Mouse (Mus musculus) limb, embryonic 15.5 days (tissue): ENCODE measurements around the gene Sh2d3c. TPM values are rescaled to one million over a fixed set of nuclear protein-coding genes. Genes with fewer than 3 reads are reported as not detected.
A peak's percentile ranks its signal among the peaks of the same experiment; 100 is the strongest.

Source experiments
- ATAC-seq: fragments of 200-750 bp; cut with Nextera tagmentation; 2 replicates; pipeline ENCODE4 v1.8.0; 2017; ENCODE audit warnings: low read depth, moderate TSS enrichment; ENCODE audit not compliant: insufficient number of reproducible peaks, low FRiP score, low TSS enrichment
- H3K27ac ChIP-seq: fragments of 300-500 bp; sonication (generic); 2 replicates; pipeline ENCODE4 v1.5.1; 2015; ENCODE audit warnings: moderate library complexity, mild to moderate bottlenecking, inconsistent platforms
- H3K27me3 ChIP-seq: fragments of 300-500 bp; sonication (generic); 2 replicates; pipeline ENCODE4 v1.6.1; 2015; ENCODE audit warnings: inconsistent platforms
- H3K36me3 ChIP-seq: fragments of 300-500 bp; sonication (generic); 2 replicates; pipeline ENCODE4 v1.6.1; 2015; ENCODE audit warnings: inconsistent platforms
- H3K4me1 ChIP-seq: fragments of 300-500 bp; sonication (generic); 2 replicates; pipeline ENCODE4 v1.6.1; 2015; ENCODE audit warnings: inconsistent platforms
- H3K4me2 ChIP-seq: fragments of 300-500 bp; sonication (generic); 2 replicates; pipeline ENCODE4 v1.6.1; 2015; ENCODE audit warnings: mild to moderate bottlenecking, inconsistent platforms
- H3K4me3 ChIP-seq: fragments of 300-500 bp; sonication (generic); 2 replicates; pipeline ENCODE4 v1.5.1; 2015; ENCODE audit warnings: mild to moderate bottlenecking, inconsistent platforms
- H3K9ac ChIP-seq: fragments of 300-500 bp; sonication (generic); 2 replicates; pipeline ENCODE4 v1.6.1; 2015; ENCODE audit warnings: inconsistent platforms
- H3K9me3 ChIP-seq: fragments of 300-500 bp; sonication (generic); 2 replicates; pipeline ENCODE4 v1.6.1; 2016; ENCODE audit warnings: inconsistent platforms
- WGBS: fragments of 180-500 bp; shearing (Covaris S2); methylation state at CpG from one replicate; pipeline ENCODE4 v1.1.7; 2015; 5-methylcytosine and 5-hydroxymethylcytosine counted together
- polyA plus RNA-seq: library from polyadenylated mRNA; unstranded; fragments of >200 nt; fragmentation: Nextera tagmentation; extraction: Ambion mirVana; gene quantifications from 2 replicates; pipeline ENCODE4 v1.2.1, GENCODE M21; 2015

The Sh2d3c gene
- polyA plus RNA-seq, 1 experiment from 2014 or later = 23.0 TPM

DNA sequence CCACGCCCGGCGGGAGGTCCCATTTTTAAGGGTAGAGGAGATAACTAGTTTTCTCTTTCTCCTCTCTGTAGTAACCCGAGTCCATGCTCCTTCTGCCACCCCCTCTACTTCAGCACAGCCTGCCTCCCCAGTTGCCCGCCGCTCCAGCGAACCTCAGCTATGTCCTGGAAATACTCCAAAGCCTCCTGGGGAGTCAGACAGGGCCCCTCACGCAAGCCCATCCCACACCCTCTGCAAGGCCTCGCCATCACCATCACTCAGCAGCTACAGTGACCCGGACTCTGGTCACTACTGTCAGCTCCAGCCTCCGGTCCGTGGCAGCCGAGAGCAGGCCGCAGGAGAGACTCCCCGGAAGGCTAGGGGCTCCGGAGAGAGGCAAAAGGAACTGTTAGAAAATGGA lies 28.2 kb downstream of the Sh2d3c start:
- 88% methylated on average over 16 of the region's 16 CpGs for WGBS
- Histone ChIP-seq H3K4me3 (no peak overlapping the region), H3K9me3 (no peaks in the 10 kb centered on the region), H3K9ac (no peak overlapping the region), H3K36me3 (peaks cover 40% of the 10 kb centered on the region), H3K27ac (no peak overlapping the region), H3K4me1 (peaks cover 12% of the 10 kb centered on the region; the same call in 1 of the 2 replicates), H3K27me3 (0 out of 2 replicates have a peak, but pooled peaks cover 3% of the 10 kb centered on the region), H3K4me2 (no peak overlapping the region)
- no peak for ATAC-seq

DNA sequence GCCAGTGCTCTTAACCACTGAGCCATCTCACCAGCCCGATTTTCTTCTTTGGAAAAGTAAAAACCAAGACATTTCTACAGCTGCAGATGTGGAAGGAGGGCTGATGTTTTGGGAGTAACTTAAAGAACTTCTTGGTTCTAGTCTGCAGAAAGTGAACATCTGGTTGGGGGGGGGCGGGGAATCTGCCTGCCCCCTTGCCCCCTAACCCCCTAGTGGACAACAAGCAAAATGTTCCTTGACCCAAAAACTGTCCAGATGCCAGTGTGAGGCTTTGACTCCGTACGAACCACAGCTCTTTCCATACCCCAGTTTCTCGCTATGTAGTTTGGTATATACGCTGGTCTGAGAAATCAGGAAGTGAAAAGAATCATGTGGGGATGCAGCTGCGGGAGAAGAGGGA lies 29.3 kb downstream of the Sh2d3c start:
- Histone ChIP-seq H3K9ac (no peak overlapping the region), H3K36me3 (peaks cover 44% of the 10 kb centered on the region), H3K4me1 (peaks cover 12% of the 10 kb centered on the region; the same call in 1 of the 2 replicates), H3K27ac (no peak overlapping the region), H3K9me3 (no peaks in the 10 kb centered on the region), H3K4me3 (no peak overlapping the region), H3K4me2 (no peak overlapping the region), H3K27me3 (0 out of 2 replicates have a peak, but pooled peaks cover 3% of the 10 kb centered on the region)
- WGBS = 77% methylated on average over 7 of the region's 7 CpGs
- ATAC-seq = no peak

DNA sequence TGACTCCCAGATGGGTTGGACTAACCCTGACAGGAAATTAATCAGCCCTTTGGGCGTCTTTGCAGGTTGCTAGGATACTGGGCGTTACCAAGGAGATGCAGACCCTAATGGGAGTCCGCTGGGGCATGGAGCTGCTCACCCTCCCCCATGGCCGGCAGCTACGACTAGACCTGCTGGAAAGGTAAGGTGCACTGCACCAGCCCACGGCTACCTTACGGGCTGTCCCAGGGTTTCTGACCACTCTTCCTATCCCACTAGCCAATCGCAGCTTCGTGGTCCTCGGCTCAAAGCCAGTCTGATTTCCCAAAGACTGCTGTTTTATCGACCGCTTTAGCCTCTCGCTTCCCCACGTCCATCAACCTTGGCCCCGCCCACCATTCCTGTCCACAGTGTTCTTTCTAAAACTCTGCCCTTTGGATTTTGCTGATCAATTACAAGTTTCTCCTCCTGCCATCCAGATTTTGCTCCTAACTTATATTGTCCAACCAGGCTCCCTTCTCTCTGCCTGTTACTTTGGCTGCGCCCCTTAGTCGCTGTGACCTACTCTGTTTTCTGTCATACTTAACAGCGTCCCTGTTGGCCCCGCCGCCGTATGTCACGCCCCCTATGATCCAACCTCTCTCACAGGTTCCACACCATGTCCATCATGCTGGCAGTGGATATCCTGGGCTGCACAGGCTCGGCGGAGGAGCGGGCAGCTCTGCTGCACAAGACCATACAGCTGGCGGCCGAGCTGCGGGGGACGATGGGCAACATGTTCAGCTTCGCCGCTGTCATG lies 30.2 kb downstream of the Sh2d3c start:
- Histone ChIP-seq H3K27ac (no peak overlapping the region), H3K9ac (no peak overlapping the region), H3K9me3 (no peaks in the 10 kb centered on the region), H3K36me3 (peaks cover 38% of the 10 kb centered on the region), H3K4me2 (peak overlapping the region; percentile 58), H3K4me1 (peaks cover 12% of the 10 kb centered on the region; the same call in 1 of the 2 replicates), H3K27me3 (0 out of 2 replicates have a peak, but pooled peaks cover under 1% of the 10 kb centered on the region), H3K4me3 (peak overlapping the region; percentile 35)
- peak; percentile 62; the same call in 1 of the 2 replicates for ATAC-seq
- WGBS = 11% methylated on average over 31 of the region's 31 CpGs

DNA sequence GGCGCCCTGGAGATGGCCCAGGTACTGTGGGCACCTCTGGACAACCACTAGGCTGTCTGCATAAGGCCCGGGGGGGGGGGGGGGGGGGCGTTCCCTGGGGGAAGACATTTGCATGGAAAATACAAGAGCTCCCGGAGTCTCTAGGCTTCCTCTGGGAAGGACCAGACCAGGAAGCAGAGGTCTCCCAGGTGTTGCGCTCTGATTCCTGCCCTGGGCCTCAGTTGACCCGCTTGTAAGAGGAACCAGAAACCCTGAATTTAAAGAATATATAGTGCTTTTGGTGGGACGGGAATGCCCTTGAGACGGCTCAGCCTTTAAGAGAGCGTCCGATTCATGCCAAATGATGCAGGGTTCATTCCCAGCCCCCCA lies 30.8 kb downstream of the Sh2d3c start:
- no peak overlapping the region for H3K27ac ChIP-seq
- H3K4me1 ChIP-seq = peaks cover 12% of the 10 kb centered on the region; the same call in 1 of the 2 replicates
- H3K4me3 ChIP-seq = peak overlapping the region; percentile 35
- H3K36me3 ChIP-seq = peaks cover 34% of the 10 kb centered on the region
- no peaks in the 10 kb centered on the region for H3K9me3 ChIP-seq
- no peak overlapping the region for H3K9ac ChIP-seq
- 26% methylated on average over 8 of the region's 10 CpGs for WGBS
- no peak for ATAC-seq
- peak overlapping the region; percentile 58 for H3K4me2 ChIP-seq
- H3K27me3 ChIP-seq = no peaks in the 10 kb centered on the region

DNA sequence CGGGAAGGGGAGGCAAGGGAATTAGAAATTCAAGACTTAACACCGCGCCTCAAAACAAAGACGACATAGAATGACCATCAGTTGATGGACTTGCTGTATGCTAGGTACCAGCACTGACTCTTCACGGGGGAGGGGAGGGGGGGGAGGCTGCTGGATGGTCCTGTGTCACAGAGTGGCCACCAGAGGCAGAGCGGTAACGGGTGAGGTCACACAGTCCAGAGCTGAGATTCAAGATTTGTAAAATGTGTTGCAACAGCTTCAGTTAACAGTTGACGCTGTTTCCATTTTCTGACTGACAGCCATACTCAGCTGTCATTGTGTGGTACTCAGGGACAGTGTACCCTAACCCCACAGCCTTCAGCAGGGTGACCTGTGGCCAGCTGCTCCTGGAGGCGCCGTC lies 31.3 kb downstream of the Sh2d3c start:
- peaks cover 12% of the 10 kb centered on the region; the same call in 1 of the 2 replicates for H3K4me1 ChIP-seq
- H3K36me3 ChIP-seq = peaks cover 31% of the 10 kb centered on the region
- no peak overlapping the region for H3K4me3 ChIP-seq
- H3K27ac ChIP-seq = no peak overlapping the region
- no peak overlapping the region for H3K4me2 ChIP-seq
- no peaks in the 10 kb centered on the region for H3K9me3 ChIP-seq
- 69% methylated on average over 10 of the region's 10 CpGs for WGBS
- ATAC-seq = no peak
- H3K9ac ChIP-seq = no peak overlapping the region
- H3K27me3 ChIP-seq = no peaks in the 10 kb centered on the region

DNA sequence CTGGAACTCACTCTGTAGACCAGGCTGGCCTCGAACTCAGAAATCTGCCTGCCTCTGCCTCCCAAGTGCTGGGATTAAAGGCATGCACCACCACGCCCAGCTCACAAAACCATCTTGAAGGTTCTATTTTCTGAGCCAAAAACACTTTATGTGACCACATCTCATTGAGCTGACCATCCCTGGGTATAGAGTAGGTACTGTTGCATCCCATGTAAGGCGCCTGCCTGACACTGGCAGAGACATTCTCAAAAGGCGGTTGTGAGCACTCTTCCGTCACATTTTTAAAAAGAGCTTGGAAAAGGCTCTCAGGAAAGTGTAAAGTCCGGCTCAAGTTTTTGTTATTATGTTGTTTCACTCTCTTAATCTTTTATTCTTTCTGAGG lies 35.8 kb downstream of the Sh2d3c start:
- Histone ChIP-seq H3K4me3 (peak overlapping the region; percentile 77; the same call in 1 of the 2 replicates), H3K27ac (no peak overlapping the region), H3K4me1 (peaks cover 14% of the 10 kb centered on the region), H3K9ac (no peak overlapping the region), H3K27me3 (no peaks in the 10 kb centered on the region), H3K9me3 (no peaks in the 10 kb centered on the region), H3K36me3 (peaks cover 41% of the 10 kb centered on the region), H3K4me2 (no peak overlapping the region)
- no peak for ATAC-seq
- 36% methylated on average over 6 of the region's 6 CpGs for WGBS

DNA sequence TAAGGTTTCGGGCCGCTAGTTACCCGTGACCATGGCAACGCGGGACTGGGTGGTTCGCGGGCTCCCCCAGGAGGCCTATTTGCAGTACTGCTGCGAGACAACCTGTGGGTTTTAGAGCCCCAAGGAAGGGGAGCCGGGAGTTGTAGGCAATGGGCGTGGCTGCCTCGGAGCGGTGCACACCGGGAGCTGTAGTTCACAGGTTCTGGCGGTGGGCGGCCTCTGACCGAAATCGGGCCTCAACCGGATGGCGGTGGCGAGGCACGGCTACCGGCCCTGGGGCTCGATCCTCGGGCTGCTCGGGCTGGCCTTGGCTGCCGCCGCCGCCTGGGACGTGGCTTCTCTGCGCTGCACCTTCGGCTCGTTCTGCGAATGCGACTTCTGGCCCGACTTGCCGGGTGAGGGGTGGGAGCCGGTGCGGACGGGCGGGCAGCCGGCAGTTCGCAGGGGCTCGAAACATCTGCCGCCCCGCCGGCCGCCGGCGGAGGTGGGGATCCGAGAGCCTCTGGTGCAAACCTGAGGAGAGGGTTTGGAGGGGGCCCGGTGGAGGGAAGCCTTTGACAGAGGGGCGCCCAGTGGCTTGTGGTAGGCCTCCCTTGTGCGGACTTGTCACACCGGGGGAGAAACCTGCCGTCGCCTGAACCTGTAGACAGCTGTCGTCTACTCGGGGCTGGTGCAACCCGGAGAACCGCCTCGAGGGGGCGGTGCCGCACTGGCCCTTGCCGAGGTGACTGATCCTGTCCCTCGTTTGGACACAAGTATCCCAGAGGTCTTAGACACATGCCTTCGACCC lies 36.4 kb downstream of the Sh2d3c start, which contains the start of gene Tor2a:
Gene Tor2a, plus strand, starts transcription at position 179 of the 790 bp plus-strand sequence.
- no peaks in the 10 kb centered on the region for H3K9me3 ChIP-seq
- peak within 1 kb of the TSS; percentile 77 for H3K4me3 ChIP-seq
- under 1% methylated on average over 65 of the region's 66 CpGs for WGBS
- H3K4me1 ChIP-seq = peaks cover 12% of the 10 kb centered on the region
- peak within 1 kb of the TSS; percentile 50 for H3K4me2 ChIP-seq
- H3K27ac ChIP-seq = peak within 1 kb of the TSS; percentile 95
- ATAC-seq = peak; percentile 90
- H3K27me3 ChIP-seq = no peaks in the 10 kb centered on the region
- H3K9ac ChIP-seq = peak within 1 kb of the TSS; percentile 86
- peaks cover 46% of the 10 kb centered on the region for H3K36me3 ChIP-seq

DNA sequence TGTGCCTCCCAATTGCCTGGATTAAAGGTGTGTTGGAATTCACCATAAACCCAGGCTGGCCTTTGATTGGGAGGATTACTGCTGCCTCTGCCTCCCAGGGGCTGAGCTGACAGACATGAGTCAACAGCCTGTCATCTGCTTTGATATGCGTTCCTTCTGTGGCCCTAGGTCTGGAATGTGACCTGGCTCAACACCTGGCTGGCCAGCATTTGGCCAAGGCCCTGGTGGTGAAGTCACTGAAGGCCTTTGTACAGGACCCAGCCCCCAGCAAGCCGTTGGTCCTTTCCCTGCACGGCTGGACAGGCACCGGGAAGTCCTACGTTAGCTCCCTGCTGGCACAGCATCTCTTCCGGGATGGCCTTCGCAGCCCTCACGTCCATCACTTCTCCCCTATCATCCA lies 37.6 kb downstream of the Sh2d3c start:
- H3K36me3 ChIP-seq = peaks cover 51% of the 10 kb centered on the region
- no peak overlapping the region for H3K9ac ChIP-seq
- H3K9me3 ChIP-seq = no peaks in the 10 kb centered on the region
- peaks cover 12% of the 10 kb centered on the region for H3K4me1 ChIP-seq
- H3K4me3 ChIP-seq = no peak overlapping the region
- H3K27me3 ChIP-seq = no peaks in the 10 kb centered on the region
- 74% methylated on average over 8 of the region's 8 CpGs for whole genome bisulfite sequencing
- H3K4me2 ChIP-seq = no peak overlapping the region
- no peak for ATAC-seq
- no peak overlapping the region for H3K27ac ChIP-seq

DNA sequence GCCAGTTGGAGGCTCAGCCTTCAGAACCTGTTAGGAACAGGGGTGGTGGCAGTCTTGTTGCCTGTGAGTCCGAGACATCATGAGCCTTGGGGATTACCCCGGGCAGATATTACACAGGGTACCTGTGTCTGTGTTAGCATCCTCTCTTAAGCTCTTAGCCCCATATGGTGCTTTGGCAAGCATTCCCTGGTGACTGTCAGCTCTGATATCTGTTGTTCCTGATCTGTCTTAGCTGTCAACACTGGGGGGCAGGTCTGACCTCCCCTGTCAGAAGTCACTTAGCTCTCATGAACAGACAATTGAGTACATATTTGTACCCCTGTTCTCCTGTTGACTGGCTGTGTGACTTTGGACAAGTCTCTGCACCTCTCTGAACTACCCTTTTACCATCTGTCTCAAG lies 38.1 kb downstream of the Sh2d3c start:
- Histone ChIP-seq H3K4me2 (no peak overlapping the region), H3K27me3 (no peaks in the 10 kb centered on the region), H3K4me3 (no peak overlapping the region), H3K4me1 (peaks cover 12% of the 10 kb centered on the region), H3K9me3 (no peaks in the 10 kb centered on the region), H3K9ac (no peak overlapping the region), H3K36me3 (peaks cover 49% of the 10 kb centered on the region), H3K27ac (no peak overlapping the region)
- 96% methylated on average over 2 of the region's 2 CpGs for WGBS
- ATAC-seq = no peak

DNA sequence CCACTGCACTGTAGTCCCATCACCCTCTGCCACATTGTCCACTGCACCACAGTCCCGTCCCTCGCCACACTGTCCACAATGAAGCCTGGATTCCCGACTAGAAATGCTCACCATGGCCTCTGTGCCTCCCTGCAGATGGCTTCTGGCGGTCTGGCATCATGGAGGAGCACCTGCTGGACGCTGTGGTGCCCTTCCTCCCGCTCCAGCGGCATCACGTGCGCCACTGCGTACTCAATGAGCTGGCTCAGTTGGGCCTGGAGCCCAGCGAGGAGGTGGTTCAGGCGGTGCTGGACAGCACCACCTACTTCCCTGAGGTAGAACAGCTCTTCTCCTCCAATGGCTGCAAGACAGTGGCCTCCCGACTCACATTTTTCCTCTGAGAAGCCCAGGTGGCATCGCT lies 40.5 kb downstream of the Sh2d3c start:
- no peak for ATAC-seq
- Histone ChIP-seq H3K9ac (no peak overlapping the region), H3K27ac (no peak overlapping the region), H3K4me1 (peaks cover 12% of the 10 kb centered on the region), H3K4me3 (no peak overlapping the region), H3K4me2 (no peak overlapping the region), H3K27me3 (no peaks in the 10 kb centered on the region), H3K36me3 (peaks cover 39% of the 10 kb centered on the region), H3K9me3 (no peaks in the 10 kb centered on the region)
- WGBS = 91% methylated on average over 14 of the region's 14 CpGs

DNA sequence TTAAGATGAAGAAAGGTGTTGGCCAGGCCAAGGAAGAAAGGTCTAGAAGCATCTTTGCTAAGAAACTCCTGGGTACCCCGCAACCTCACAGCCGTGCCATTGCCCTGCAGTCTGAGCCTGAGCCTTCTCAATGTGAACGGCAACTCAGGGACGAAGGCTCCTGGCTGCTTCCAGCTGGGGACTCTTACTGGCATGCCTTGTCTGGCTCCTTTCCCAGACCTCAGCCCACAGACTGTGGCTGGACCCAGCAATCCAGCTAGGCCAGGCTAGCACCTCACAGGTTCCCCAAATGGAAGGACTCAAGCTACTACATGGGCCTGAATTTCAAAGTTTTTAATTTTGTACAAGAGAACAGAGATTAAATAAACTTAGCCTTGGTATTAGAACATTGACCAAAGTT lies 41.0 kb downstream of the Sh2d3c start:
- H3K9ac ChIP-seq = no peak overlapping the region
- H3K4me1 ChIP-seq = peaks cover 12% of the 10 kb centered on the region
- H3K4me2 ChIP-seq = no peak overlapping the region
- ATAC-seq = no peak
- peaks cover 39% of the 10 kb centered on the region for H3K36me3 ChIP-seq
- no peak overlapping the region for H3K27ac ChIP-seq
- H3K4me3 ChIP-seq = no peak overlapping the region
- WGBS = 88% methylated on average over 4 of the region's 4 CpGs
- H3K27me3 ChIP-seq = no peaks in the 10 kb centered on the region
- no peaks in the 10 kb centered on the region for H3K9me3 ChIP-seq

DNA sequence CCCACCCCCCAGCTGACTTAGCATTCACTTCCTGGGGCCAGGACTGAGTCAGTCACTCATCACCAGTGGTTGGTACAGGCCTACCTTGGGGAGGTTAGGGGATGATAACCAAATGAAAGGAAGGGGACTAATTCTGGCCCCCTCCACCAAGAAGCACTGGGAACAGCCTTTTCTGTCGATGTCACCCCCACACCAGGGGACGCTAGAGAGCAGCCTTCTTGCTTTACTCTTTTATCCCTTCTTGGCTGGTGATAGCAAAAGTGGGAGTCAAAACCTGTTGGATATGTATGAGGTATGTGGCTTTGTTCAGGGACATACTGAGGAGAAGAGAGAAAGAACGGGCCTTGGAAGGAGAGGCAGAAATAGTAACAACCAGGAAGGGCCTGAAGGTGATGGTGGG lies 42.5 kb downstream of the Sh2d3c start:
- Histone ChIP-seq H3K36me3 (peaks cover 39% of the 10 kb centered on the region), H3K4me3 (no peak overlapping the region), H3K4me1 (peaks cover 10% of the 10 kb centered on the region; the same call in 1 of the 2 replicates), H3K27ac (no peak overlapping the region), H3K9ac (no peak overlapping the region), H3K4me2 (no peak overlapping the region), H3K9me3 (no peaks in the 10 kb centered on the region), H3K27me3 (no peaks in the 10 kb centered on the region)
- WGBS = 85% methylated on average over 3 of the region's 3 CpGs
- ATAC-seq = no peak
